Mouse (Mus musculus) kidney, adult 18-20 months (tissue): ENCODE data around the gene Tspan2.

Source experiments
- DNase-seq: peaks from one replicate; pipeline ENCODE4 v3.0.0; 2021

Tspan2 gene

GRCm38 (mm10) chr3:102787369-102787768, 53.0 kb downstream of the Tspan2 start:
- no peak for DNase-seq

DNA sequence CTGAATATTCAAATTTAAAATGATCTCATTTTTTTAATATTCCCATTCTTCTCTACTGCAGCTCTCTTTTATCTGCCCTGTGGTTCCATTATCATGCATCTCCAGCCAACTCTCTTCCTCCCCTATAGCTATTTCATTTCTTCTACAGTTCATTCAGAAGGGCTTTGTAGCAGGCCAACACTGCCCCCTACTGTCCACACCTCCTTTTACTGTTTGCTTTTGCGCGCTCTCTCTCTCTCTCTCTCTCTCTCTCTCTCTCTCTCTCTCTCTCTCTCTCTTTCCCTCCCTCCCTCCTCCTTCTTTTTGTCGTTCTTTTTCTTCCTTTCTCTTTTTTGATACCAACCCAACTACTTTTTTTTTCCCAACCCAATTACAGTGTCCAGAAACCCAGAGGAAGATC, 69.6 kb downstream of the Tspan2 start:
- peak; percentile 73 for DNase-seq

- DNase-seq, result no peak
Measured at GRCm38 (mm10) chr3:102842386-102842785, 108.1 kb downstream of the Tspan2 start.

- DNase-seq, result no peak
Measured at GRCm38 (mm10) chr3:102848661-102849060, 114.3 kb downstream of the Tspan2 start.
